Mouse (Mus musculus): ENCODE results near the gene Ttc4.

- TF ChIP-seq POLR2A (IDR thresholded peaks at IDR 0.05; ENCODE audit: low read depth, low read length) (no peak), CTCF (conservative IDR thresholded peaks at IDR 0.05; ENCODE audit: insufficient read depth, insufficient read length, low read depth, low read length) (no peak)
These were observed 56.7 kb downstream of the Ttc4 start, which contains the start of gene Ttc22 for GRCm38 (mm10) chr4:106622030-106622493.

Measured in kidney, adult 2 months (tissue).